Mouse (Mus musculus) MEL (cell line): ENCODE measurements at regions not wholly inside any gene's neighbourhood (a gene's known extent, or its start where the extent isn't known, plus 50 kb on each side); places are given as distances from the start of the nearest gene placed in this dataset.

Experiments
- DNase-seq: peaks from one replicate; pipeline ENCODE4 v3.0.0; 2011; ENCODE audit warnings: low read depth, low spot score
- H3K27ac ChIP-seq: 2 replicates; pipeline ENCODE4 v1.5.1; 2012; ENCODE audit warnings: low read depth, mild to moderate bottlenecking, control low read depth, low read length, moderate library complexity; ENCODE audit not compliant: control insufficient read depth
- H3K27me3 ChIP-seq, 2 experiments: fragments of 150-350 bp in 1 of 2; sonication (generic) in 1 of 2; 2 replicates each; pipeline ENCODE4 v1.6.1; 2012; ENCODE audit warnings: low read length in 2 of 2, mild to moderate bottlenecking in 2 of 2, improper control_type of control experiment in 1 of 2, moderate library complexity in 1 of 2; ENCODE audit not compliant: insufficient read depth in 2 of 2, control insufficient read depth in 1 of 2
- H3K36me3 ChIP-seq, 2 experiments: 2 replicates each; pipeline ENCODE4 v1.6.1; 2012 to 2014; ENCODE audit warnings: low read length in 2 of 2, improper control_type of control experiment in 1 of 2, inconsistent platforms in 1 of 2, mild to moderate bottlenecking in 1 of 2; ENCODE audit not compliant: insufficient read depth in 2 of 2, control insufficient read depth in 1 of 2
- H3K4me1 ChIP-seq, 2 experiments: fragments of 150-350 bp in 1 of 2; sonication (generic) in 1 of 2; 2 replicates each; pipeline ENCODE4 v1.6.1; 2012; ENCODE audit warnings: low read length in 2 of 2, improper control_type of control experiment in 1 of 2, mild to moderate bottlenecking in 1 of 2; ENCODE audit not compliant: insufficient read depth in 2 of 2, control insufficient read depth in 1 of 2
- H3K4me3 ChIP-seq, 2 experiments: fragments of 150-350 bp in 1 of 2; sonication (generic) in 1 of 2; 2 replicates each; pipeline ENCODE4 v1.5.1; 2012; ENCODE audit warnings: low read depth in 2 of 2, low read length in 2 of 2, mild to moderate bottlenecking in 2 of 2, moderate library complexity in 2 of 2, control low read depth in 1 of 2, improper control_type of control experiment in 1 of 2; ENCODE audit not compliant: control insufficient read depth in 1 of 2, insufficient read depth in 1 of 2
- H3K79me2 ChIP-seq: 2 replicates; pipeline ENCODE4 v1.6.1; 2012; ENCODE audit warnings: mild to moderate bottlenecking, low read length, moderate library complexity; ENCODE audit not compliant: control insufficient read depth, poor library complexity, insufficient read depth
- H3K9ac ChIP-seq: 2 replicates; pipeline ENCODE4 v1.6.1; 2012; ENCODE audit warnings: low read depth, mild to moderate bottlenecking, control low read depth, low read length, moderate library complexity; ENCODE audit not compliant: control insufficient read depth, poor library complexity, severe bottlenecking
- H3K9me3 ChIP-seq: fragments of 150-350 bp; sonication (generic); replicated peaks from 2 replicates; pipeline ENCODE4 v1.6.1; 2012; ENCODE audit warnings: mild to moderate bottlenecking, low read length, improper control_type of control experiment, moderate library complexity; ENCODE audit not compliant: insufficient read depth
- BHLHE40 ChIP-seq: IDR thresholded peaks from 2 replicates; pipeline ENCODE4 v1.6.1; 2012; ENCODE audit warnings: low read depth, mild to moderate bottlenecking, inconsistent platforms, low read length, improper control_type of control experiment, borderline replicate concordance
- CTCF ChIP-seq, 3 experiments: IDR thresholded peaks in 2 of 3; conservative IDR thresholded peaks in 1 of 3; 2 replicates each; pipeline ENCODE4 v1.5.1; 2011 to 2012; ENCODE audit warnings: low read length in 3 of 3, low read depth in 2 of 3, mild to moderate bottlenecking in 2 of 3, improper control_type of control experiment in 1 of 3, inconsistent platforms in 1 of 3, mixed read lengths in 1 of 3, moderate library complexity in 1 of 3; ENCODE audit not compliant: control insufficient read depth in 1 of 3, insufficient read depth in 1 of 3, poor library complexity in 1 of 3, severe bottlenecking in 1 of 3
- GABPA ChIP-seq: IDR thresholded peaks from 2 replicates; pipeline ENCODE4 v1.6.1; 2012; ENCODE audit warnings: low read depth, mild to moderate bottlenecking, inconsistent platforms, low read length, improper control_type of control experiment, moderate library complexity
- HCFC1 ChIP-seq: IDR thresholded peaks from 2 replicates; pipeline ENCODE4 v1.6.1; 2012; ENCODE audit warnings: low read depth, mild to moderate bottlenecking, inconsistent platforms, low read length, improper control_type of control experiment, moderate library complexity
- JUND ChIP-seq: IDR thresholded peaks from 2 replicates; pipeline ENCODE4 v1.6.1; 2011; ENCODE audit warnings: low read depth, mild to moderate bottlenecking, improper control_type of control experiment, low read length
- MEF2A ChIP-seq: IDR thresholded peaks from 2 replicates; pipeline ENCODE4 v1.6.1; 2014; ENCODE audit warnings: low read depth, mild to moderate bottlenecking, inconsistent platforms, low read length, improper control_type of control experiment; ENCODE audit not compliant: poor library complexity, insufficient replicate concordance, severe bottlenecking; ENCODE audit errors: extremely low read depth
- MXI1 ChIP-seq: IDR thresholded peaks from 2 replicates; pipeline ENCODE4 v1.6.1; 2011; ENCODE audit warnings: mild to moderate bottlenecking, low read depth, low read length, improper control_type of control experiment
- MYB ChIP-seq: IDR thresholded peaks from 2 replicates; pipeline ENCODE4 v1.6.1; 2011; ENCODE audit warnings: mild to moderate bottlenecking, low read depth, low read length, improper control_type of control experiment
- MYC ChIP-seq: IDR thresholded peaks from 2 replicates; pipeline ENCODE4 v1.6.1; 2011; ENCODE audit warnings: low read depth, mild to moderate bottlenecking, low read length, improper control_type of control experiment, moderate library complexity
- NELFE ChIP-seq: IDR thresholded peaks from 2 replicates; pipeline ENCODE4 v1.6.1; 2011; ENCODE audit warnings: low read depth, low read length, improper control_type of control experiment
- NRF1 ChIP-seq: IDR thresholded peaks from 2 replicates; pipeline ENCODE4 v1.6.1; 2014; ENCODE audit warnings: low read depth, mild to moderate bottlenecking, inconsistent platforms, low read length, improper control_type of control experiment, moderate library complexity; ENCODE audit not compliant: poor library complexity, insufficient read depth, severe bottlenecking
- POLR2A ChIP-seq, 2 experiments: IDR thresholded peaks; 2 replicates each; pipeline ENCODE4 v1.6.1; 2011 to 2012; ENCODE audit warnings: low read length in 2 of 2, mild to moderate bottlenecking in 2 of 2, control low read depth in 1 of 2, improper control_type of control experiment in 1 of 2, low read depth in 1 of 2, moderate library complexity in 1 of 2; ENCODE audit not compliant: control insufficient read depth in 1 of 2, insufficient read depth in 1 of 2, poor library complexity in 1 of 2
- POLR2AphosphoS5 ChIP-seq: IDR thresholded peaks from 2 replicates; pipeline ENCODE4 v1.6.1; 2012; ENCODE audit warnings: low read depth, borderline replicate concordance, mild to moderate bottlenecking, inconsistent platforms, low read length, moderate library complexity, mixed read lengths
- RAD21 ChIP-seq: IDR thresholded peaks from 2 replicates; pipeline ENCODE4 v1.6.1; 2011; ENCODE audit warnings: mild to moderate bottlenecking, low read depth, low read length, improper control_type of control experiment
- SIN3A ChIP-seq: IDR thresholded peaks from 2 replicates; pipeline ENCODE4 v1.6.1; 2012; ENCODE audit warnings: low read length, improper control_type of control experiment, inconsistent platforms
- SMC3 ChIP-seq: IDR thresholded peaks from 2 replicates; pipeline ENCODE4 v1.6.1; 2011; ENCODE audit warnings: low read depth, low read length, improper control_type of control experiment
- UBTF ChIP-seq: IDR thresholded peaks from 2 replicates; pipeline ENCODE4 v1.6.1; 2012; ENCODE audit warnings: low read depth, mild to moderate bottlenecking, inconsistent platforms, low read length, improper control_type of control experiment, moderate library complexity, borderline replicate concordance; ENCODE audit not compliant: insufficient read depth
- USF2 ChIP-seq, 2 experiments: IDR thresholded peaks; 2 replicates each; pipeline ENCODE4 v1.6.1; 2011 to 2012; ENCODE audit warnings: improper control_type of control experiment in 2 of 2, low read length in 2 of 2, borderline replicate concordance in 1 of 2, inconsistent platforms in 1 of 2, low read depth in 1 of 2, mild to moderate bottlenecking in 1 of 2; ENCODE audit not compliant: insufficient read depth in 1 of 2
- ZC3H11A ChIP-seq: IDR thresholded peaks from 2 replicates; pipeline ENCODE4 v1.6.1; 2012; ENCODE audit warnings: low read depth, mild to moderate bottlenecking, inconsistent platforms, low read length, improper control_type of control experiment
- ZMIZ1 ChIP-seq: IDR thresholded peaks from 2 replicates; pipeline ENCODE4 v1.6.1; 2012; ENCODE audit warnings: low read depth, mild to moderate bottlenecking, inconsistent platforms, low read length, improper control_type of control experiment, moderate library complexity

- Histone ChIP-seq H3K9me3 (no peaks in the 10 kb centered on the region), H3K4me3 (no peak overlapping the region), H3K79me2 (no peaks in the 10 kb centered on the region), H3K9ac (no peak overlapping the region), H3K27ac (no peak overlapping the region), H3K36me3 (peaks cover 0 to 7% of the 10 kb centered on the region in 2 experiments; a peak in 2 of 4 replicates), H3K27me3 (no peaks in the 10 kb centered on the region), H3K4me1 (peaks cover 0 to 11% of the 10 kb centered on the region in 2 experiments; a peak in 3 of 4 replicates)
- TF ChIP-seq ZC3H11A (no peak), MYB (no peak), NELFE (no peak), RAD21 (no peak), USF2 (IDR thresholded peaks at IDR 0.05; ENCODE audit: borderline replicate concordance in 1 of 2, insufficient read depth in 1 of 2, low read depth in 1 of 2, low read length in 2 of 2) (no peak), JUND (no peak), MYC (no peak), POLR2A (IDR thresholded peaks at IDR 0.05; ENCODE audit: control insufficient read depth in 1 of 2, insufficient read depth in 1 of 2, low read depth in 1 of 2, low read length in 2 of 2, poor library complexity in 1 of 2) (no peak), MXI1 (no peak), SIN3A (no peak)
- no peak for DNase-seq
Measured at GRCm38 (mm10) chr2:128318266-128318665, 192.4 kb downstream of the Bcl2l11 start.

GRCm38 (mm10) chr2:128318956-128319355 is 193.1 kb downstream of the Bcl2l11 start:
- no peaks in the 10 kb centered on the region for H3K9me3 ChIP-seq
- H3K27me3 ChIP-seq, result no peaks in the 10 kb centered on the region
- TF ChIP-seq NELFE (no peak), SMC3 (no peak), ZC3H11A (no peak), MYB (no peak), MXI1 (no peak), ZMIZ1 (no peak), POLR2AphosphoS5 (no peak), UBTF (no peak), MEF2A (no peak), HCFC1 (no peak), BHLHE40 (no peak), GABPA (no peak), NRF1 (no peak), CTCF (IDR thresholded peaks at IDR 0.05 in 2 of 3, conservative IDR thresholded peaks at IDR 0.05 in 1 of 3; ENCODE audit: control insufficient read depth in 1 of 3, insufficient read depth in 1 of 3, low read depth in 2 of 3, low read length in 3 of 3, poor library complexity in 1 of 3, severe bottlenecking in 1 of 3) (no peak)
- H3K4me3 ChIP-seq, result no peak overlapping the region
- H3K36me3 ChIP-seq, result peaks cover 0 to 4% of the 10 kb centered on the region in 2 experiments; a peak in 2 of 4 replicates
- no peak overlapping the region for H3K27ac ChIP-seq
- no peak for DNase-seq
- H3K4me1 ChIP-seq, result 0 out of 4 replicates have a peak, but pooled peaks cover 0 to 7% of the 10 kb centered on the region in 2 experiments
- no peaks in the 10 kb centered on the region for H3K79me2 ChIP-seq
- no peak overlapping the region for H3K9ac ChIP-seq
